Mouse (Mus musculus): ENCODE results near the gene Abhd14b. TPM values are rescaled to one million over a fixed set of nuclear protein-coding genes. Genes with fewer than 3 reads are reported as not detected.

Abhd14b gene
- polyA plus RNA-seq, 1 experiment: 29.3 TPM

DNA sequence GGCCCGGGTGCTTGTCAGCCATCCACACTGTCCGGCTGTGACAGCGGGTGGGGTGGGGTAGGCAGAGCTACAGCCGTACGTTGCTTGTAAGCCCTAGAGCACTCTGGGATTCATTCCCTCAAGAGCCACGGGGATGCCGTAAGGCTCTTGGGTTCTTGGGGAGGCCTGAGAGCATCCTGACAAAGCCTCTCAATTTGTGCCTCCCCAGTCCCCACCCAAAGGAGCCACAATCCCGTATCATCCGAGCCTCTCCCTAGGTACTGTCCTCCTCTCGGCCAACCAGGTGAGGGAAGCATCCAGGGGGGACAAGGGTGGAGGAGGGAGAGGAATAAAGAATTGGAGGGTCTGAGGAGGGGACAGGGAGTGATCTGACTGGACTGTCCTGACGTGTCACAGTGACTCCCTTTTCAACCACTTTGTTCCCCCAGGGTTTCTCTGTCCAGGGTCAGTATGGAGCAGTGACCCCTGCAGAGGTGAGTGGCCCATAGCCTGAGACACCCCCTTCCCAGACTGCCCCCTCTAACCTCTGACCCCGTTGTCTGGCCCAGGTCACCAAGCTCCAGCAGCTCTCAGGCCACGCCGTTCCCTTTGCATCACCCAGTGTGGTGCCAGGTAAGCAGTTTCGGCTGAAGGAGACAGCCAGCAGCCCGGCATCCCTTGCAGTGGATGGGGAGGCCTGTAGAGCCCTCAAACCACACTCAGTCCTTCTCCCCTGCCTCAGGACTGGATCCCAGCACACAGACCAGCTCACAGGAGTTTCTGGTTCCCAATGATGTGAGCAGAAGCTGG lies 14.6 kb downstream of the Abhd14b start:
- DNase-seq: no peak
- 96% methylated on average over 16 of the region's 16 CpGs for WGBS
- Histone ChIP-seq H3K27ac (ENCODE audit: control insufficient read depth, insufficient read depth, low read length) (no peak overlapping the region), H3K27me3 (ENCODE audit: control insufficient read depth, insufficient read depth, low read length) (peaks cover 9% of the 10 kb centered on the region; the same call in 1 of the 2 replicates), H3K4me3 (ENCODE audit: control insufficient read depth, insufficient read depth, low read length) (no peak overlapping the region), H3K4me1 (replicated peaks; ENCODE audit: control insufficient read depth, insufficient read depth, low read length) (peaks cover 9% of the 10 kb centered on the region; the same call in 1 of the 2 replicates), H3K36me3 (ENCODE audit: control insufficient read depth, insufficient read depth, low read length) (no peaks in the 10 kb centered on the region)
- TF ChIP-seq POLR2A (IDR thresholded peaks at IDR 0.05; ENCODE audit: control insufficient read depth, extremely low read depth, insufficient read depth, low read length, poor library complexity): no peak

DNA sequence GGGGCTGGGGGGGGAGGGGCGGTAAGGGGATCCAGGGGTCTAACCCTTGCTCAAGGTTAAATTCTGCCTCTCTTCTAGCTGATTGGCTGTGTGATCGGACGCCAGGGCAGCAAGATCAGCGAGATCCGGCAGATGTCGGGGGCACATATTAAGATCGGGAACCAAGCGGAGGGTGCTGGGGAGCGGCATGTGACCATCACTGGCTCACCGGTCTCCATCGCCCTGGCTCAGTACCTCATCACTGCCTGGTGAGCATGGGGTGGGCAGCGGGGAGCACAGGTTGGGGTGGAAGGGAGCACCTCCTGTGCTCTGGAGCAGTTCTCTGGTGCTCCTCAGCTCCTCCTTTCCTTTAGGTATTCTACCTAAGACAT lies 15.2 kb downstream of the Abhd14b start:
- H3K27me3 ChIP-seq (ENCODE audit: control insufficient read depth, insufficient read depth, low read length): peaks cover 9% of the 10 kb centered on the region; the same call in 1 of the 2 replicates
- no peak for DNase-seq
- H3K36me3 ChIP-seq (ENCODE audit: control insufficient read depth, insufficient read depth, low read length): no peaks in the 10 kb centered on the region
- peaks cover 9% of the 10 kb centered on the region; the same call in 1 of the 2 replicates for H3K4me1 ChIP-seq (replicated peaks; ENCODE audit: control insufficient read depth, insufficient read depth, low read length)
- H3K4me3 ChIP-seq (ENCODE audit: control insufficient read depth, insufficient read depth, low read length): no peak overlapping the region
- H3K27ac ChIP-seq (ENCODE audit: control insufficient read depth, insufficient read depth, low read length): no peak overlapping the region
- TF ChIP-seq CTCF (IDR thresholded peaks at IDR 0.05; ENCODE audit: borderline replicate concordance, control insufficient read depth, extremely low read depth, insufficient read depth, low read length, poor library complexity) (no peak), POLR2A (IDR thresholded peaks at IDR 0.05; ENCODE audit: control insufficient read depth, extremely low read depth, insufficient read depth, low read length, poor library complexity) (no peak)
- 99% methylated on average over 12 of the region's 12 CpGs for WGBS

DNA sequence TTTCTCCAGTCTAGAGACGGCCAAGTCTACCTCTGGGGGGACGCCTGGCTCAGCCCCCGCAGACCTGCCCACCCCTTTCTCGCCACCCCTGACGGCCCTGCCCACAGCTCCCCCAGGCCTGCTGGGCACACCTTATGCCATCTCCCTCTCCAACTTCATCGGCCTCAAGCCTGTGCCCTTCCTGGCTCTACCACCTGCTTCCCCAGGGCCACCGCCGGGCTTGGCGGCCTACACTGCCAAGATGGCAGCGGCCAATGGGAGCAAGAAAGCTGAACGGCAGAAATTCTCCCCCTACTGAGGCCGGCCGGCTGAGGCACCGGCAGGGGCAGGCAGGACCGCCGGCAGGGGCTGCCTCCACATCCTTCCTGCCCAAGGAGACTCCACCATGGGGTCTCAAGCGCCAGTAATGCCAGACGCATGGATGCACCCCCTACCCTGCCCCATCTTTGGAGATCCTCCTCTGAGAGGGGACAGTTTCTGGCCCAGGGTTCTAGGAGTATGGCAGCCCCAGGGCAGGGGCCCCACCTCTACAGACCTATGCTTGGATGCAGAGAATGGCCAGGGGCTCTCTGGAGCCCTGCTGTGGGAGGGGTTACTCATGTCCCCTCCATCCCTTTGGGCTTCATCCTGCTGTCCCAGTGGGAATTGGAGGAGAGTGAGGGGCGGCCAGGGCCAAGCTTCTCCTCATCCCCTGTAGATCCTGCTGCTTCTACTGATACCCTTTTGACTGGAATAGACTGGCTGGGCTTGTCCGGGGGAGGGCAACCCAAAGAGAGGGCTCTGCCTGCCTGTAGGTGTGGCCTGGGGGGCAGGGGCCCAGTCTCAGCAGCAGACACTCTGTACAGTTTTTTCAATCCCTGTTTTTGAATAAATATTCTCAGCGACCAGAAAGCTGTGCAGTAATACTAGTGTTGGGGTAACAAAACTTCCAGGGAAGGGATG lies 16.1 kb downstream of the Abhd14b start:
- no peak overlapping the region for H3K4me3 ChIP-seq (ENCODE audit: control insufficient read depth, insufficient read depth, low read length)
- peaks cover 9% of the 10 kb centered on the region; the same call in 1 of the 2 replicates for H3K27me3 ChIP-seq (ENCODE audit: control insufficient read depth, insufficient read depth, low read length)
- no peaks in the 10 kb centered on the region for H3K36me3 ChIP-seq (ENCODE audit: control insufficient read depth, insufficient read depth, low read length)
- peaks cover 9% of the 10 kb centered on the region; the same call in 1 of the 2 replicates for H3K4me1 ChIP-seq (replicated peaks; ENCODE audit: control insufficient read depth, insufficient read depth, low read length)
- no peak overlapping the region for H3K27ac ChIP-seq (ENCODE audit: control insufficient read depth, insufficient read depth, low read length)
- WGBS: 96% methylated on average over 21 of the region's 21 CpGs
- TF ChIP-seq POLR2A (IDR thresholded peaks at IDR 0.05; ENCODE audit: control insufficient read depth, extremely low read depth, insufficient read depth, low read length, poor library complexity) (no peak), CTCF (IDR thresholded peaks at IDR 0.05; ENCODE audit: borderline replicate concordance, control insufficient read depth, extremely low read depth, insufficient read depth, low read length, poor library complexity) (no peak)
- no peak for DNase-seq

DNA sequence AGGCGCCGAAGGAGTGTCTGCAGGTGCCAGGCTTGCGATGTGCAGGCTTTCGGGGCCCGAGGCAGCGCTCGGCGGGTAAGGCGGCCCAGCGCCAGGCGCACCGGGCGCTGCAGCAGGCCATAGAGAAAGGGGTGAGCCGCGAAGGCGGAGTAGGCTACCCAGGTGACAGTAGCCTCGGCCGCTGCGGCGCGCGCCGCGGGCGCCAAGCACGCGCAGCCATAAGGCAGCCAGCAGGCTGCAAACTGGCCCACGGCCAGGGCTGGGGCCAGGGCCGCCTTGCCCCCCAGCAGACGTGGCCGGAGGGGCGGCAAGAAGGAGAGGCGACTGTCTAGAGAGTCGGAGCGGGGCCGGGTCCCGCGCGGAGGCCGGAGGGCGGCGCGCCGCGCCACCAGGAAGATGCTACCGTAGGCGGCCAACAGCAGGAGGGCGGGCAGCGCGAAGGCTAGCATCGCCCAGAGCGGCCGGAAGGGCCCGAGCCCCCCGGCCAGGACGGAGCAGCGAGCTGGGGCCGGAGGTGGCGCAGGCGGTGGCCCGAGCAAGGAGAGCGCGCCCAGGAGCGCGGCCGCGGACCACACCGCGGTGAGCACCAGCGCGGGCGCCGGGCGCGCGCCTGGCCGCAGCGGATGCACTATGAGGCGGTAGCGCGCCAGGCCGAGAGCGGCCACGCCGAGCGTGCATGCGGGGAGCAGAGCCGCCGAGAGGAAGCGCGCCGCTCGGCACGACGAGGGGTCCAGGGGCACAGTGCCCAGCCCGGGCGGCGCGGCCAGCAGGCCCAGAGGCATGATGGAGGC lies 17.7 kb downstream of the Abhd14b start:
- Histone ChIP-seq H3K36me3 (ENCODE audit: control insufficient read depth, insufficient read depth, low read length) (no peaks in the 10 kb centered on the region), H3K4me3 (ENCODE audit: control insufficient read depth, insufficient read depth, low read length) (peak overlapping the region; percentile 36), H3K27ac (ENCODE audit: control insufficient read depth, insufficient read depth, low read length) (no peak overlapping the region), H3K27me3 (ENCODE audit: control insufficient read depth, insufficient read depth, low read length) (peaks cover 9% of the 10 kb centered on the region; the same call in 1 of the 2 replicates), H3K4me1 (replicated peaks; ENCODE audit: control insufficient read depth, insufficient read depth, low read length) (peaks cover 14% of the 10 kb centered on the region)
- DNase-seq: no peak
- 2% methylated on average over 98 of the region's 99 CpGs for WGBS
- TF ChIP-seq POLR2A (IDR thresholded peaks at IDR 0.05; ENCODE audit: control insufficient read depth, extremely low read depth, insufficient read depth, low read length, poor library complexity): no peak
- TF ChIP-seq CTCF (IDR thresholded peaks at IDR 0.05; ENCODE audit: borderline replicate concordance, control insufficient read depth, extremely low read depth, insufficient read depth, low read length, poor library complexity): no peak

DNA sequence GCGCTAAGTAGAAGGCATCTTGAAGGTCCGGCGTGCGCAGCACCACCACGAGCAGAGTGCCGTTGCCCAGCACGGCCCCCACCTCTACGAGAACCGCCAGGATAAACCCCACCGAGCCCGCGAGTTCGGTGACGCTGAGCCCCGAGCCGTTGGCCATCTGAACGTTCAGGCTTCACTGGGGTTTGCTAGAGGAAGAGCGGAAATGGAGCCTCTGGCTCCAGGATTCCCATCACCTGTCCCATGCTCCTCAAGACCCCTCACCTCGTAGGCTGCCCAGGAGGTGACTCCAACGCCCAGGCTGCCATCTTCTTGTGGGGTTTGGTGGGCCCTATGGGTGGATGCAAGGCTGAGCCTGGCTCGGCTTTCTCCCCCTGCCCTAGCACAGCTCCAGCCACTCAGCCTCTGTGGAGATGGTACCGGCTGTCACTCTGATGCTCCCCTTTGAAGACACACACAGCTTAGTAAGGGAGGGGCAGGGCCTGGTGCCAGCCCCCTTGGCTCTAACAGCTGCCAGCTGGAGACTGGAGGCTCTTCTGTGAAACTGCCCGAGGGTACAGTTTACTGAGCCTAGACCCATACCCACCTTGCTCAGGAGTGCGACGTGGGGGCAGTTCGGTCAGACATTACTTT lies 18.4 kb downstream of the Abhd14b start, which contains the start of gene Gpr62:
TSS of gene Gpr62 (minus strand) at position 368 of the 630 bp plus-strand sequence.
- DNase-seq: no peak
- peak within 1 kb of the TSS; percentile 36 for H3K4me3 ChIP-seq (ENCODE audit: control insufficient read depth, insufficient read depth, low read length)
- no peak within 1 kb of the TSS for H3K27ac ChIP-seq (ENCODE audit: control insufficient read depth, insufficient read depth, low read length)
- 28% methylated on average over 26 of the region's 26 CpGs for WGBS
- TF ChIP-seq POLR2A (IDR thresholded peaks at IDR 0.05; ENCODE audit: control insufficient read depth, extremely low read depth, insufficient read depth, low read length, poor library complexity) (no peak), CTCF (IDR thresholded peaks at IDR 0.05; ENCODE audit: borderline replicate concordance, control insufficient read depth, extremely low read depth, insufficient read depth, low read length, poor library complexity) (no peak)
- H3K36me3 ChIP-seq (ENCODE audit: control insufficient read depth, insufficient read depth, low read length): no peaks in the 10 kb centered on the region
- H3K4me1 ChIP-seq (replicated peaks; ENCODE audit: control insufficient read depth, insufficient read depth, low read length): peaks cover 14% of the 10 kb centered on the region
- H3K27me3 ChIP-seq (ENCODE audit: control insufficient read depth, insufficient read depth, low read length): peaks cover 9% of the 10 kb centered on the region; the same call in 1 of the 2 replicates
